Mouse (Mus musculus) intestine, embryonic 15.5 days (tissue): ENCODE results near the gene Bpgm. TPM values are rescaled to one million over a fixed set of nuclear protein-coding genes. Genes with fewer than 3 reads are reported as not detected.

Source experiments
- ATAC-seq: fragments of 200-750 bp; cut with Nextera tagmentation; 2 replicates; pipeline ENCODE4 v1.8.0; 2017; ENCODE audit warnings: moderate TSS enrichment, moderate library complexity
- H3K27ac ChIP-seq: fragments of 300-500 bp; sonication (generic); 2 replicates; pipeline ENCODE4 v1.5.1; 2015; ENCODE audit warnings: mild to moderate bottlenecking, inconsistent platforms
- H3K27me3 ChIP-seq: fragments of 300-500 bp; sonication (generic); replicated peaks from 2 replicates; pipeline ENCODE4 v1.6.1; 2015; ENCODE audit warnings: inconsistent platforms
- H3K36me3 ChIP-seq: fragments of 300-500 bp; sonication (generic); 2 replicates; pipeline ENCODE4 v1.6.1; 2015; ENCODE audit warnings: inconsistent platforms
- H3K4me1 ChIP-seq: fragments of 300-500 bp; sonication (generic); replicated peaks from 2 replicates; pipeline ENCODE4 v1.6.1; 2015; ENCODE audit warnings: inconsistent platforms
- H3K4me2 ChIP-seq: fragments of 300-500 bp; sonication (generic); replicated peaks from 2 replicates; pipeline ENCODE4 v1.6.1; 2015; ENCODE audit warnings: mild to moderate bottlenecking, inconsistent platforms
- H3K4me3 ChIP-seq: fragments of 300-500 bp; sonication (generic); replicated peaks from 2 replicates; pipeline ENCODE4 v1.5.1; 2015; ENCODE audit warnings: inconsistent platforms
- H3K9ac ChIP-seq: fragments of 300-500 bp; sonication (generic); 2 replicates; pipeline ENCODE4 v1.6.1; 2015; ENCODE audit warnings: inconsistent platforms
- H3K9me3 ChIP-seq: fragments of 300-500 bp; sonication (generic); 2 replicates; pipeline ENCODE4 v1.6.1; 2016; ENCODE audit warnings: inconsistent platforms
- WGBS: fragments of 180-500 bp; shearing (Covaris S2); methylation state at CpG from one replicate; pipeline ENCODE4 v1.1.7; 2015; 5-methylcytosine and 5-hydroxymethylcytosine counted together
- polyA plus RNA-seq: library from polyadenylated mRNA; unstranded; fragments of >200 nt; fragmentation: Nextera tagmentation; extraction: Ambion mirVana; gene quantifications from 2 replicates; pipeline ENCODE4 v1.2.1, GENCODE M21; 2015

The Bpgm gene
- polyA plus RNA-seq, 1 experiment from 2014 or later: 40.4 TPM

DNA sequence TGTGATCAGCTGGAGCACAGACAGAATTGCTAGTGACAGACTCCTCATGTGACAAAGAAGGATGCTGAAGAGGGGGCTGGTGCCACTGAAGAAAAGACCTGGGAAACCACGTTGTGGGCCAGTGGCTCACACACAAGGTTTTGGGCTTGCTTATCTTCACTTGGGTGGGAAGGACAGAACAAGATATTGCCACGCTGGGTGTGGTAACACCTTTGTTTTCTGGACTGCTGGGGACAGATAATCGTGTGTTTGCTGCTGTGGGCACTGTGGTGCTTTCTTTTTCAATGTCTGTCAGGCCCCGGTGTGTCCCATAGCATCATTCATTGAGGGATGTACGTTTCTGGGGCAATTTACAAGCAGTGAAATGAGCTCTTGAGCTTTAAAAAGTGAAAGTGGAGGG, 41.7 kb downstream of the Bpgm start:
- no peaks in the 10 kb centered on the region for H3K27me3 ChIP-seq
- H3K4me2 ChIP-seq: no peak overlapping the region
- H3K27ac ChIP-seq: no peak overlapping the region
- H3K4me1 ChIP-seq: peaks cover 6% of the 10 kb centered on the region; the same call in 1 of the 2 replicates
- H3K9me3 ChIP-seq: no peaks in the 10 kb centered on the region
- H3K4me3 ChIP-seq: no peak overlapping the region
- WGBS: 67% methylated on average over 5 of the region's 5 CpGs
- ATAC-seq: no peak
- no peak overlapping the region for H3K9ac ChIP-seq
- H3K36me3 ChIP-seq: no peaks in the 10 kb centered on the region

DNA sequence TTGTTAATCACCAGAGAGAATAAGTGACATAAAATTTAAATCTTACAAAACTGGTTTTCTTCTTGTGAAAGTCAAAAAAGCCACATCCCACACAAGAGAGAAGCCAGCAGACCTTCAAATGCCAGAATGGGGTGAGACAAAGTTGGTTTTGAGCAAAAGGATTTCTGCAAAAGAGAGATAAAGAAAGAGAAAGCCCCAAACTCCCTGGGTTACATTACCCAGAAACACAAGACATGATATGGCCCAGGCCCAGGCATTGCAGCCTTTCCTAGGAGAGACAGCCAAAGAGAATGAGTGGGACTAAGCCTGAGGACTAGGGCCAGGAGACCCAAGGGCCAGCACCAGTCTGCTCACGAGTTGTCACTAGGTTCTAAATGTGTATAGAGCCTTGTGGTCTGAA, 43.1 kb downstream of the Bpgm start:
- H3K9me3 ChIP-seq: no peaks in the 10 kb centered on the region

DNA sequence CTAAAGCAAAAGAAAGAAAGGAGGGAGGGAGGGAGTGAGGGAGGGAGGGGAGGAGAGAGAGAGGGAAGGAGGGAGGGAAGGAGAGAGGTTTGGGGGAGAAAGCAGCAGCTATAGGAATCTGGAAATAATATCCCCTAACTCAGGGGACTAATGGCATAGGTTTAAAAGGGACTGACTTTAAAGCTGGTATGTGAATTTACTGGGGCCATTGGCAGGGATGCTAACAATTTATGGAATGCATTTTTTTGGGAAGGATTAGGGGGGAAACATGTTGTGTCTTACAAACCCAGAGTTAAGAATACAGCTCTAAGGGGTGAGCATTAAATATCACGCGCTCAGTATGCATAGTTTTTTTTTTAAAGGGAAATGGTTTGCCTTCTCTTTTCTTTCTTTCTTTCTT, 44.5 kb downstream of the Bpgm start:
- no peaks in the 10 kb centered on the region for H3K27me3 ChIP-seq
- H3K27ac ChIP-seq: no peak overlapping the region
- 65% methylated on average over 2 of the region's 2 CpGs for WGBS
- no peaks in the 10 kb centered on the region for H3K9me3 ChIP-seq
- no peaks in the 10 kb centered on the region for H3K36me3 ChIP-seq
- ATAC-seq: no peak
- H3K4me3 ChIP-seq: no peak overlapping the region
- 0 out of 2 replicates have a peak, but pooled peaks cover under 1% of the 10 kb centered on the region for H3K4me1 ChIP-seq
- no peak overlapping the region for H3K9ac ChIP-seq
- no peak overlapping the region for H3K4me2 ChIP-seq

More for the DNA sequence above, 43.1 kb downstream of the Bpgm start:
- no peak overlapping the region for H3K4me2 ChIP-seq
- no peak for ATAC-seq
- H3K9ac ChIP-seq: no peak overlapping the region
- no peaks in the 10 kb centered on the region for H3K27me3 ChIP-seq
- 84% methylated on average over 1 of the region's 1 CpGs for WGBS
- no peaks in the 10 kb centered on the region for H3K36me3 ChIP-seq
- H3K4me3 ChIP-seq: no peak overlapping the region
- peaks cover 6% of the 10 kb centered on the region; the same call in 1 of the 2 replicates for H3K4me1 ChIP-seq
- H3K27ac ChIP-seq: no peak overlapping the region

DNA sequence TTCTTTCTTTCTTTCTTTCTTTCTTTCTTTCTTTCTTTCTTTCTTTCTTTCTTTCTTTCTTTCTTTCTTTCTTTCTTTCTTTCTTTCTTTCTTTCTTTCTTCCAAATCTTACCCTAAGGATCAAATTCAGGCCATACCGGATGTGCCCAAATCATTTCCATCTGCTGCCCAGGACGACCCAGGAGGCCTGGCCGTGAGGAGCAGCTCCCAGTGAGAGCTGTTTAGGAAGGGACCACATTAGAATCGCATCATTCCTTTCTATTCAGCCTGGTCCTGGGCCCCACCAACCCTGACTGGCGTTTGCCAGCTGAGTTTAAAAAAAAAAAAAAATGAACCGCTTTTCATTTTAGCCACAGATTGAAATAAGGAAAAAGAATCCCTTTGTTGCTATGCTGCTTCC, 44.9 kb downstream of the Bpgm start:
- Histone ChIP-seq H3K27me3 (no peaks in the 10 kb centered on the region), H3K27ac (no peak overlapping the region), H3K4me3 (no peak overlapping the region), H3K4me1 (no peaks in the 10 kb centered on the region), H3K4me2 (no peak overlapping the region), H3K36me3 (no peaks in the 10 kb centered on the region), H3K9ac (no peak overlapping the region), H3K9me3 (no peaks in the 10 kb centered on the region)
- no peak for ATAC-seq
- WGBS: 65% methylated on average over 6 of the region's 6 CpGs

DNA sequence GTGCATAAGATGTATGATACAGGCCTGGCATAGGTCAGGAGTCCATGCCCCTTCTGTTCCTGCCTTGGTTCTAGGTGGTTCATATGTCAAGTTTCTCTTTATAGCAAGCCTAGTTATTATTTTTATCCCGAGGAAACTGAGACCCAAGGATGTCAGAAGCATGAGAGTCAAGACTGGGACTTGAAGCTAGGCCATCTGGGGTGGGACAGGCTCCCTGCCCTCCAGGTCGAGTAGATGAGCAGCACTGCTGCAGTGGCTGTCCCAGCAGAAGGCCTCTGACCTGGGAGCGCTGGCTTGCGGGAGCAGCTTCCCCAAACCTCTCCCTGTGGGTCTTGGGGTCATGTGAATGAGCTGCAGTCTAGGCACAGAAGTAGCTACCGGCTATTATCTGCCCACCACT, 47.5 kb downstream of the Bpgm start:
- no peak overlapping the region for H3K27ac ChIP-seq
- H3K27me3 ChIP-seq: no peaks in the 10 kb centered on the region
- ATAC-seq: no peak
- WGBS: 77% methylated on average over 5 of the region's 5 CpGs
- H3K4me2 ChIP-seq: no peak overlapping the region
- no peaks in the 10 kb centered on the region for H3K9me3 ChIP-seq
- H3K36me3 ChIP-seq: no peaks in the 10 kb centered on the region
- H3K4me3 ChIP-seq: no peak overlapping the region
- 0 out of 2 replicates have a peak, but pooled peaks cover 3% of the 10 kb centered on the region for H3K4me1 ChIP-seq
- H3K9ac ChIP-seq: no peak overlapping the region

DNA sequence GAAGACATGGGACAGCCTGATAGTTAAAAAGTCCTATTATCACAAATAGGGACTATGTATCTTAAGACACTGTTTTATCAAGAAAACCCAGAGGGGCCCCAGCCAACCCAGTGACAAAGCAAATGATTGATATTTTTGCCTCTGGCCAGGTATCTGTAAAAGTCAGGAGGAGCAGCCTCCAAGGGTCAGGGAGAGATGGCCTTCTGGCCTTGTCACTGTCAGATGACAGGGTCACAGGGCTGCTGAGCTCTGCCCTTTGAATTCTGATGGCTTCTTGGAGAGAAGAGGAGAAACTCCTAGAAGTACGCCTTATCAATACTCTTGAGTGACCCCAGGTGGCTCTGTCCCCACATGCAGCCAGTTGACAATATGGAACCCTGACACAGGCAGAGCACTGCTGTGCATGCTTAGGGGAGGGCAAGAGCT, 49.5 kb downstream of the Bpgm start:
- H3K9ac ChIP-seq: no peak overlapping the region
- WGBS: 97% methylated on average over 1 of the region's 1 CpGs
- no peak for ATAC-seq
- no peak overlapping the region for H3K4me3 ChIP-seq
- no peaks in the 10 kb centered on the region for H3K27me3 ChIP-seq
- H3K9me3 ChIP-seq: no peaks in the 10 kb centered on the region
- no peak overlapping the region for H3K4me2 ChIP-seq
- H3K27ac ChIP-seq: no peak overlapping the region
- H3K36me3 ChIP-seq: no peaks in the 10 kb centered on the region
- H3K4me1 ChIP-seq: 0 out of 2 replicates have a peak, but pooled peaks cover 3% of the 10 kb centered on the region

DNA sequence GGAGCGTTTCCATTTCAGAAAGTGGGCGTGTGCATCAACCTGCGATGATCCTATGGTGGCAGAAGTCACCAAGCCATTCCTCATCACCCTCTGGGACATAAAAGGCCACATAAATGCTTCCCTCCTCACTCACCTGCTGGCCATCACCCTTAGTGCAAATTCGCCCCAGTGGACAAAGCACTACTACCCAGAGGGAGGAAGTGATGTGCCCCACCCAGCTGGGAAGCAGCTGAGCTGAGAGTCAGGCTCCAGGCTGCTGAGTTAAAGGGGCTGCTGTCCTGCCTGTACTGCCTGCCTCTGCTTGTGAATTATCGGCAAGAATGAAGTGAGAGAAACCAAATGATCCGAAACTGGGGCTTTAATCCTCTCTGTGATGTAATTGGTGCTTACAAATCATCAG, 49.9 kb downstream of the Bpgm start:
- Histone ChIP-seq H3K4me3 (no peak overlapping the region), H3K9me3 (no peaks in the 10 kb centered on the region), H3K27ac (no peak overlapping the region), H3K27me3 (no peaks in the 10 kb centered on the region), H3K4me2 (no peak overlapping the region), H3K36me3 (no peaks in the 10 kb centered on the region), H3K4me1 (0 out of 2 replicates have a peak, but pooled peaks cover 3% of the 10 kb centered on the region), H3K9ac (no peak overlapping the region)
- WGBS: 75% methylated on average over 6 of the region's 6 CpGs
- no peak for ATAC-seq

DNA sequence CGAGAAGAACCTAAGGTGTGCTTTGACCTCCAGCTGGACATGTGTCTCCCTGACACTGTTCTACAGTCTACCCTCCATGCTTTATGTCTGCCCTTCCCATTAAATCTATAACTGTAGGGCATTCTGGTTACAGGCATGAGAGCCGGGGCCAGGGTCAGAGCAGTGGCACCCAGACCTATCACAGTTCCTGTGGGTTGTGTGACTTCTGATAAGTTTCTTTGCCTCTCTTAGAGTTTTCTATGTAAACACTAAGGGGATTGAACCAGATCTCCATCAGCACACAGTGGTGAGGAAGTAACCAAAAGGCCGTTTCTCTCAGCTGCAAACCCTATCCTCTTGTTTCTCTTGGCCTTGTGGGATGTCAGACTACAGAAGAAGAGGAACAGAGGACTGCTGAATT, 50.4 kb downstream of the Bpgm start:
- Histone ChIP-seq H3K4me3 (no peak overlapping the region), H3K27ac (no peak overlapping the region), H3K4me1 (0 out of 2 replicates have a peak, but pooled peaks cover 3% of the 10 kb centered on the region), H3K9me3 (no peaks in the 10 kb centered on the region), H3K36me3 (no peaks in the 10 kb centered on the region), H3K9ac (no peak overlapping the region), H3K4me2 (no peak overlapping the region), H3K27me3 (no peaks in the 10 kb centered on the region)
- 79% methylated on average over 3 of the region's 3 CpGs for WGBS
- ATAC-seq: no peak

DNA sequence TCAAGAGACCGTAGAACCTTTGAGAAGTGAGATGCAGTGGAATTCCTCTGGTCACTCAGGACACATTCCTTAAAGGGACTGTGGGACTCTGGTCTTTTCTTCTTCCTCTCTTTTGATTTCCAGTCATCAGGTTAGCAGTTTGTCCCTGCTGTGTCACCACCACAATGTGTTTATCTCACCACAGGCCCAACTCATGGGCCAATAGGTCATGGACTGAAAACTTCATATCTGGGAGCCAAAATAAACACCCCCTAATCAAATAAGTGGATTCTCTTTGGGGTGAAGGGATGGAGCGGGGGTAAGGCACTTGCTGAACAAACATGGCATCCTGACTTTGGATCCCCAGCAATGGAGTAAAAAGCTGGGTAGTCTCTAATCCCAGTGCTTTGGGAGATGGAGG, 52.1 kb downstream of the Bpgm start:
- Histone ChIP-seq H3K9me3 (no peaks in the 10 kb centered on the region), H3K4me1 (0 out of 2 replicates have a peak, but pooled peaks cover 3% of the 10 kb centered on the region), H3K9ac (no peak overlapping the region), H3K36me3 (no peaks in the 10 kb centered on the region), H3K27ac (no peak overlapping the region), H3K4me3 (no peak overlapping the region), H3K4me2 (no peak overlapping the region), H3K27me3 (no peaks in the 10 kb centered on the region)
- no peak for ATAC-seq
- 89% methylated on average over 2 of the region's 2 CpGs for whole genome bisulfite sequencing

DNA sequence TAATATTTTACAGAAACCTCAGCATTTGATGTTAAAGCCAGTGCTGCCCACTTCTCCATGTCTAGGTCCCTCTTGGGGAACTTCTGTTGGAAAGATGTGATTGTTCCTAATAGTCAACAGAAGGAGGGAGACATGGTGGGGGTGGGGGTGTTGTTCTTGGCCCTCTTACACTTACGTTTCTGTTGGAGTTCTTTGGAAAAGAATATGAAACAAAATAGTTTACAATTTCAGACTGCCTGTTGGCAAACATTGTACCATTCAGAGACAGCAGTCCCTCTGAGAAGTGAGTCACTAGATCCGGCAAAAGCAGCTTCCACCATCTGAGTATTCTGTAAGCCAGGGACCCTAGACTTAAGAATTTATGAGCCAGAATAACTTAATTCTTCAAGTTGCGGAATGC, 54.0 kb downstream of the Bpgm start:
- Histone ChIP-seq H3K4me2 (no peak overlapping the region), H3K27me3 (no peaks in the 10 kb centered on the region), H3K4me3 (no peak overlapping the region), H3K36me3 (no peaks in the 10 kb centered on the region), H3K9me3 (no peaks in the 10 kb centered on the region), H3K9ac (no peak overlapping the region), H3K4me1 (0 out of 2 replicates have a peak, but pooled peaks cover 3% of the 10 kb centered on the region), H3K27ac (no peak overlapping the region)
- ATAC-seq: no peak
- WGBS: 61% methylated on average over 3 of the region's 3 CpGs

DNA sequence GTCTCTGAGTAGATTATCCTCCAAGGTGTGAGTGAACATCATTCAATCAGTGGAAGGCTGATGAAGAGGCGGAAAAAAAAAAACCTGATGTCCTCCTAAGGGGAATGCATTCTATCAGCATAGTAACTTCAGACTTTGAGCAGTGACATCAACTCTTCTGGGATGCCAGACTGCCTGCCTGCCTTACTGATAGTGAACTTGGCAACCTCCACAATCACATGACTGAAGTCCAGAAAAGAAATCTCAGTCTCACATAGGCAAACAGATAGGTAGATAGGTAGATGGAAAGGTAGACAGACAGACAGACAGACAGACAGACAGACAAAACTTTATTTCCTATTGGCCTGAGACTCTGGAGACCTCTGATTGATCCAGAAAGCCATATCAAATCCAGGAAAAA, 57.0 kb downstream of the Bpgm start:
- Histone ChIP-seq H3K4me2 (no peak overlapping the region), H3K9me3 (no peaks in the 10 kb centered on the region), H3K27ac (no peak overlapping the region), H3K4me1 (no peaks in the 10 kb centered on the region), H3K9ac (no peak overlapping the region), H3K36me3 (no peaks in the 10 kb centered on the region), H3K4me3 (no peak overlapping the region), H3K27me3 (no peaks in the 10 kb centered on the region)
- no peak for ATAC-seq
- 92% methylated on average over 1 of the region's 1 CpGs for WGBS

DNA sequence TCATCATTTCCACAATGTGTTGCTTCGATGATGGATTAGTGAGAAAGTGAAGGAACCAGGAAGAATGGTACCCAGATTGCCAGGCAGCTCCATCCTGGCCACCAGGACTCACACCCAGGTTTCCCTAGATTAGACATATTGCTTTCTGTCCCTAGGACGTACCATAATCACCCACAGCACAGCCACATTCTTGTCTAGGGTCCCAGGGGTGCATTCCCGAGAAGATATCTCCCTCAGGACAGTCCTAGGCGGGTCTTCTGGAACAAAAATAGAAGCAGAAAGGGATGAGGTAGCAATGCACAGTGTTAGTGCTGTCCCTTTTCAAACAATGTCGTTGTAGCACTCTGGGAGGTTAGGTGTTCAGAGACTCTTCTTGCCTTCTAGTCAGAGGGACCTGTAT, 57.9 kb downstream of the Bpgm start:
- Histone ChIP-seq H3K9ac (no peak overlapping the region), H3K4me1 (no peaks in the 10 kb centered on the region), H3K4me2 (no peak overlapping the region), H3K36me3 (no peaks in the 10 kb centered on the region), H3K27me3 (no peaks in the 10 kb centered on the region), H3K9me3 (no peaks in the 10 kb centered on the region), H3K4me3 (no peak overlapping the region), H3K27ac (no peak overlapping the region)
- ATAC-seq: no peak
- WGBS: 61% methylated on average over 5 of the region's 5 CpGs

DNA sequence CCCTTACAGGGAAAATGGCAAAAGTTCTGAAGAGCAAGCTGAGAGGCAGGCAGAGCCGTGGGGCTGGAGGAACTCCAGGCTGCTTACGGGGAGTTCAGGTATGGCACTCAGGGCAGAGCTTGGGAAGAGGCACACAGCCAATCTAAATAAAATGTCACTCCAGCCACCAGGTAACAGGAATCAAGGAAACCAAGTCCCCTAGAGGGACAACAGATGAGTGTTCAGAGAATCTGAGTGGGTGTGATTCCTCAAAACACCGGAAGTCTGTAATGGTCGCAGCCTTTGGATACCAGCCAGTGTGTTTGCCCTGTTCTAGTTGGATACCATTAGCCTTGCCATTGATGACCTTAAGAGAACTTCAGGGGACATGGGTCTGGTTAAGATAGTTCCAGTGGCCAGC, 66.9 kb downstream of the Bpgm start:
- no peaks in the 10 kb centered on the region for H3K9me3 ChIP-seq
- 48% methylated on average over 4 of the region's 4 CpGs for WGBS
- H3K4me1 ChIP-seq: peaks cover 16% of the 10 kb centered on the region
- H3K27me3 ChIP-seq: no peaks in the 10 kb centered on the region
- no peaks in the 10 kb centered on the region for H3K36me3 ChIP-seq
- H3K9ac ChIP-seq: no peak overlapping the region
- 0 out of 2 replicates have a peak overlapping the region, but pooled peaks have one; percentile 27 for H3K27ac ChIP-seq
- H3K4me2 ChIP-seq: peak overlapping the region; percentile 51; the same call in 1 of the 2 replicates
- no peak overlapping the region for H3K4me3 ChIP-seq
- ATAC-seq: peak; percentile 32
